Mouse (Mus musculus) adrenal gland, adult (tissue): Measurements from ENCODE around the gene Bex1.
A peak's percentile ranks its signal among the peaks of the same experiment; 100 is the strongest.

ENCODE experiments used
- DNase-seq, 2 experiments: peaks; one replicate each; pipeline ENCODE4 v3.0.0; 2022 to 2023; ENCODE audit warnings: low spot score in 1 of 2; ENCODE audit not compliant: inconsistent age in 2 of 2

Gene Bex1

DNA sequence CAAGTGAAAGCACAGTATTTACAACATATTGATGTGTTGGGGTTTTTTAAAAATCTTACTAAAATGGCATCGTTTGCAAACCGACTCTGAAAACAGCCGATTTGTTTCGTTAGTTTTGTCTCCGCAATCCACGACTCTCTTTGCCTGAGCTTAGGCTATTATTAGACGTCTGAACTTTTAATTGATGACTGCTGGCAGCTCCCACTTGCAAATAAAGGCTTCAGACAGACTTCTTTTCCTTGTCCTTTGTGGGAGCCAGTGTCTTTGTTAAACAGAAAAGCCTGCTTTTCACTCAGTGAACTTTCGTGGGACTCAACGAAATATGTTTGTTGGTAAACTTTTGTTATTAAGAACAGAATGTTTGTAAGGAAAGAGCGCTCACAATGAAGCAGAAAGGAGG is 42.5 kb downstream of the Bex1 start:
- peak in 1 of 2 experiments; percentile 41 for DNase-seq

GRCm38 (mm10) chrX:136172118-136172551 is 43.2 kb downstream of the Bex1 start, which contains the start of gene Tceal8:
Tceal8 (minus strand) TSS chrX:136172342.
- DNase-seq, result peak; percentile 82 to 89

DNA sequence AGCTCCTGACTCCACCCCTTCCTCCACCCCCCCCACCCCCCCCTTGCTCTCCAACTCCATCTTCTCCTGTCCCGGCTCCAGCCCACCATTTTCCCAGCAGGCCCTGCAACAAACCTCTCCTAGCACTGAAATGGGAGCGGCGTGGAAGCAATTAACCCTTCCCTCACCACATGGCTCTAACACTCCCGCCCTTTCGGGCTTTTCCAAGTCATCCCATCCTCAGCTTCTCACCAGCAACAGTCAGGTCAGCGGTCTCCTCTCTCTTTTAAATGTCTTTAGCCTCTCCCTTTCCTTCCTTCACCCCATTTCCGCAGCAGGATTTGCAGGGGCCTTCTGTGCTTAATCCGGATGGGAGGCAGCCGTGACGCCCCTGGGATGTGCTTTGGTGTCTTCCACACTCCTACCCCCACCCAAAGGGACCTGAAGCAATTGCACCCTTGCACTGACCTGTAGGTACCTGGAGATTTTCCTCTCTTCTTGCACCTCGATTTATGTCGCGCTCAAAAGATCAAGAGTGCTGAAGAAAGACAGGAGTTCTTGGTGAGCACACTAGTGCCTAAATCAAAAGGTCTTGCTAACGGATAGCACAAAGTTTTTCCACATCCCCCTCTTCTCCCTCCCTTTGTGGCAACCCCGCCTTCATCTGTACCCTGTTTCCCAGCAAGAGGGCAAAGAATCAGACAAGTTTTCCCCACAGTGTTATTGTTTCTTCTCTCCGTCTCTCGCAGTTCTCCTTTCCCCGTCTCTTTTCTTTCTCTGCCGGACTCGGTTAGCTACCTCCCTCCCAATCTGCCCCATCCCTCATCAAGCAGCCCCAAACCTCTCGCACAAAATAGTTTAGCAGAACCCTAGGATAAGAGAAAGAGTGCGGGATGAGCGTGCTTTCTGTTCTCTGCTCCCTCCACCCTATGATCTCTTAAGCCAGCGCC is 43.9 kb downstream of the Bex1 start:
- peak; percentile 72 to 77 for DNase-seq

GRCm38 (mm10) chrX:136170625-136171024 is 44.7 kb downstream of the Bex1 start:
- peak; percentile 7 to 47 for DNase-seq
